Mouse (Mus musculus) right cerebral cortex, adult 2 months (tissue): ENCODE measurements around the gene Nat14.

ENCODE experiments used
- DNase-seq, 2 experiments: peaks; one replicate each; pipeline ENCODE4 v3.0.0; 2021 to 2022; ENCODE audit warnings: low spot score in 2 of 2

Gene Nat14

GRCm38 (mm10) chr7:4919971-4920370 lies 1.9 kb upstream of the Nat14 start:
- DNase-seq = no peak

DNA sequence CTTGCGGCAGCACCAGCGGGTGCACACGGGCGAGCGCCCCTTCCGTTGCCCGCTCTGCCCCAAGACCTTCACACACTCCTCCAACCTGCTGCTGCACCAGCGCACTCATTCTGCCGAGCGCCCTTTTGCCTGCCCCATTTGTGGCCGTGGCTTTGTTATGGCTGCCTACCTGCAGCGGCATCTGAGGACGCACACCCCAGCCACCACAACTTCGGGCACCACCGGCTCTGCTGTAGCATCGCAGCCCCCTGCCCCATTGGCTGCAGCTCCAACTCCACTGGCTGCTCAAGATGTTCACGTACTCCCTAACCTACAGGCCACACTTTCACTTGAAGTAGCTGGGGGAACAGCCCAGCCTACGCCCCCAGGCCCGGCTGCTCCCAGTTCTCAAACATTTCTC lies 1.3 kb upstream of the Nat14 start:
- no peak for DNase-seq

- DNase-seq = no peak
Observed at GRCm38 (mm10) chr7:4920976-4921823, 628 bp upstream of the Nat14 start.

GRCm38 (mm10) chr7:4922508-4922907 lies 680 bp downstream of the Nat14 start:
- DNase-seq = peak; percentile 89 to 90

GRCm38 (mm10) chr7:4922931-4923565 lies 1.2 kb downstream of the Nat14 start:
- peak; percentile 76 to 80 for DNase-seq

- DNase-seq = peak; percentile 56 to 64
Observed at GRCm38 (mm10) chr7:4923586-4924364, 1.9 kb downstream of the Nat14 start.

DNA sequence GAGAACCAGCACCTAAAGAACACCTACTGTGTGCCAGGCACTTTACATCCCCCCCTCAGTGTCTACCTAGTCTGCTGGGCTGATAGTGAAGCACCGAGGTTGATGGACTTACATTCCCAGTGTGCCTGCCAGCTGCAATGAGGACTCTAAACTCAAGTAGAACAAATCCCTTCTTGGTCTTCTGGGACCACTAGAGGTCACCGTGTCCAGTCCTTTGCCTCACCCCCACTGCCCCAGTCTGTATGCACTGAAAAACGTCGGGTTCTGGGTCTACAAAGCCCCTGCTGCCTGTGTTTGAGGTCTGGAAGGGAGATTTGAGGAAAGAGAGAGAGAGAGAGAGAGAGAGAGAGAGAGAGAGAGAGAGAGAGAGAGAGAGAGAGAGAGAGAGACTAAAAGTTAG lies 2.7 kb downstream of the Nat14 start:
- DNase-seq = no peak

DNA sequence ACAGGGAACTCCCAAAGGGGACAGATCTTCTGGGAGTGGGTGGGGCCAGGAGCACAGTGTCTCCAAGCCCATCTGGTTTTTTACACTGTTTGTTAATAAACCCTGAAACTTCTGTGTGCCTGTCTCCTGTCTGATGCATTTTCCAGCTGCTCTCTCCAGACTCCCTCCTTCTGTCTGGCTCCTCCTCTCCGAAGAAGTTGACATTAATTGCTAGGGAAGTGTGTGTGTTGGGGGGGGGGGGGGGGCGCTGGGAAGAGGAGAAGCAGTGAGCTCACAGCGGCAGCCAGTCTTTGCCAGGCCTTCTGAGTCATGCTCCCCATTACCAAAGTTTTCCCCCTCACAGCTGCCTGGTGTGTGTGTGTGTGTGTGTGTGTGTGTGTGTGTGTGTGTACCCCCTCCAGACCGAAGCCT lies 3.1 kb downstream of the Nat14 start:
- peak; percentile 31 to 53 for DNase-seq

- DNase-seq = no peak
Observed at GRCm38 (mm10) chr7:4925441-4926381, 3.9 kb downstream of the Nat14 start, which contains the start of gene Ssc5d. Gene Ssc5d, plus strand, starts transcription at chr7:4925785.

GRCm38 (mm10) chr7:4926849-4927248 lies 5.0 kb downstream of the Nat14 start:
- no peak for DNase-seq

GRCm38 (mm10) chr7:4927711-4928110 lies 5.9 kb downstream of the Nat14 start:
- DNase-seq = no peak

GRCm38 (mm10) chr7:4928323-4928722 lies 6.5 kb downstream of the Nat14 start:
- no peak for DNase-seq

DNA sequence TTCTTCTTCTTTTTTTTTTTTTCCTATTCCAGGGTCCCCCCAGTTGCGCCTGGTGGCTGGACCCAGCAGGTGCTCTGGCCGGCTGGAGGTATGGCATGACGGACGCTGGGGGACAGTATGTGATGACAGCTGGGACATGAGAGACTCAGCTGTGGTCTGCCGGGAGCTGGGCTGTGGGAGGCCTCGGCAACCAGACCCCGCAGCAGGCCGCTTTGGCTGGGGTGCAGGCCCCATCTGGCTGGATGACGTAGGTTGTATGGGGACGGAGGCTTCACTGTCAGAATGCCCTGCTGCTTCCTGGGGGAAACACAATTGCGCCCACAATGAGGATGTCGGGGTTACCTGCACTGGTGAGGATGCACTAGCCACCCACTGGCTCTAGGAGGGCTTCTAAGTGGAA lies 11.3 kb downstream of the Nat14 start:
- DNase-seq = no peak

GRCm38 (mm10) chr7:4934160-4934914 lies 12.5 kb downstream of the Nat14 start:
- no peak for DNase-seq

DNA sequence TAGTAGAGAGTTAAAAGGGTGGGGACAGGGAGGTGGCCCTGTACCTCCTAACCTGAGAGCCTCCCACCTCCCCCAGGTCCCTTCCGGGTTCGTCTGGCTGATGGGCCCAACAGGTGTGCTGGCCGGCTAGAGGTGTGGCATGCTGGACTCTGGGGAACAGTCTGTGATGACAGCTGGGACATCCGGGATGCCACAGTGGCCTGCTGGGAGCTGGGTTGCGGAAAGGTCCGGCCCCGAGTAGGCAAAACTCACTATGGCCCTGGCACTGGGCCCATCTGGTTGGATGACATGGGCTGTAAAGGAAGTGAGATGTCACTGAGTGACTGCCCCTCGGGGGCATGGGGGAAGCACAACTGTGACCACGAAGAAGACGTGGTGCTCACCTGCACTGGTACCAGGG lies 15.0 kb downstream of the Nat14 start:
- no peak for DNase-seq

DNA sequence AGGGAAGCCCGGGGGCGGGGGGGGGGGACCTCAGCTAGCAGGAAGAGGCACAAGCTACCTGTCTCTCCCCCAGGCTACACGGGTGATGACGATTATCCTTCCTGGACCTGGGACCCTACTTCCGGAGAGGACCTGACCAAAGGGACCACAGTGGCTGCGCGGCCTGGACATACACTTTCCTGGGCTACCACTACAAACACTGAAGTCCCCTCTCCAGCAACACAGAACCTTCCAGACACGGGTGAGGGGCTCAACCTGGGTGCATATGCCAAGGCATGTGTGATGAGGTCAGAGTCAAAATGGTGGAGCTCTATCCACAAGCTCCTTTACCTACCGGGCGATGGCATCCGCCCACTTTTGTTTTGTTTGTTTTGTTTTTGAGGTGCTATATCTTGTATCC lies 15.6 kb downstream of the Nat14 start:
- no peak for DNase-seq

GRCm38 (mm10) chr7:4938456-4938855 lies 16.6 kb downstream of the Nat14 start:
- peak; percentile 64 to 66 for DNase-seq

DNA sequence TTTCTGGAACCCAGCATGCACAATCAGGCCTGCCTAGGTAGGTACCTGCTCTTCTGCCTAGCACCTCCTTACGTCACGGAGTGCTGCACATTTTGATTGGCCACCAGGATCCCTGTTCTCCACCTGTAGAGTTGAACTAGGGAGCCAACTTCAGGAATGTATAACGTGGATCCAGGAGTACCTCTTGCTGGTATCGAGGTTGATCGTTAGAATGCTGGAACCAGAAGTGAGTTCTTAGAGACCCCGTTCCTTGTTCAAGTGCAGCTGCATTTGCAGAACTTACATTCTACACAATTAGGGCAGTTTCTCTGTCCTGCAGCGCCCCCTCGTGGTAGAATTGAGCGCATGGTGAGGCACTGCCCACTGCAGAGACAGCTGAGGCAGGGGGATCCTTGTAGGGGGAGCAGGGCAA lies 18.2 kb downstream of the Nat14 start:
- peak; percentile 85 to 88 for DNase-seq

DNA sequence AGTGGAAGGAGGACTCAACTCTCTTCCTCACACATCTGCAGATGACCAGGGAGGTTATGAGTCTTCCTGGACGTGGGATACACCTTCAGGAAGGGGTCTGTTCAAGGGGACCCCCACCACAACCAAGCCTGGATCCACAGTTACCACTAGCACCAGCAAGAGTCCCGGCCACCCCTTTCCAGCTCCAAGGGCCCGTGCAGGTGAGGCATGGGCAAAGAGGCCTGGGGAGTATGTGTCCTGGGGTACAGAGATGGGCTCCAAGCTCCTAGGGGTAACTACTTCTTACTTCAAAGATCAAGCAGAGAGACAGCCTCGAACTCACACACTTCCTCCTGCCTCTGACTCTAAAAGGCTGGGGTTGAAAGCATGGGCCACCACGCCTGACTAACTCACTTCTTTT lies 20.8 kb downstream of the Nat14 start:
- no peak for DNase-seq

DNA sequence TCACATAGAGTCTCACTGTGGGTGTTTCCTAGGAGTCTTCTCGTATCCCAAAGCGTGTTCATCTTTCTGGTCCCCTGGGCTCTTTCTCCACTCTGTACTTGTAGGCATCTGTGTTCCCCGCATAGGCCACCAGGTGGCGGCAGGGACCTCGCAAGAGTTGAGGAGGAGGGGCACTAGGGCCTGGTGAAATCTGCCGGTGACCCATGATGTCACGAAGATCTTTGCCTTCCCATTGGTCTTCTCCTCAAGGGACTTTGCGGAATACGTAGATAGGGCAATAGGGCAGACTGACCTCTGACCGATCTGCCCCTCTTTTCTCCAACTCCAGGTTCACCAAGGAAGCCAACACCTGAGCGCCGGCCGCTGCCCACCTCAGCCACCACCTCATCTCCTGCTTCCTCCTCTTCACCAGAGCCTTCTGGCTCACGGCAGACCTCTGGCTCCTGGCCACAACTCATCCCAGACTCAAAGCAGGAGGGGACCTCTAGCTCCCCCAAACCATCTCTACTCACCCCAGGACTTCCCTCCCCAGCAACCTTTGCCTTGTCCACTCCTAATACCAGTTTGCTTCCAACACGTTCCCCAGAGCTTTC lies 21.5 kb downstream of the Nat14 start:
- DNase-seq = peak; percentile 94 to 96
